Mouse (Mus musculus) CD4-positive, CD25-positive, alpha-beta regulatory T cell, adult 9 weeks (primary cell): ENCODE measurements around the gene Chrm4. TPM values are rescaled to one million over a fixed set of nuclear protein-coding genes. Genes with fewer than 3 reads are reported as not detected.

ENCODE experiments used
- polyA plus RNA-seq: library from polyadenylated mRNA; unstranded; fragments of 100-300 nt; shearing (Covaris generic); gene quantifications from one replicate; pipeline ENCODE4 v1.2.1, GENCODE M21; 2017

The Chrm4 gene
- 0.94 TPM for polyA plus RNA-seq

DNA sequence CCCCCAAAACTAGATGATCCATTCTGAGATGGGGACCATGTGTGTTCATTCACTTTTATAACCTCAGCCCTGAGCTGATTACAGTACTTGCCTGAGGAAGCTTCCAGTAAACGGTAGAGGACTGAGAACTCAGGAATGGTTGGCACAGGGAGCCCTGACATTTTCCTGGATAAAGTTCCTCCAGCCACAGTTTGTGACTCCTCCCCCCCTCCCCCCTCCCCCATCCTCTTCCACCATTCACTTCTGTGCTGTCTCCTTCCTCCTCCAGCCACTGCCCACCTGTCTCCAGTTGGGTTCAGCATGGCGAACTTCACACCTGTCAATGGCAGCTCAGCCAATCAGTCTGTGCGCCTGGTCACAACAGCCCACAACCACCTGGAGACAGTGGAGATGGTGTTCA is at the start of gene Chrm4:
Chrm4 (plus strand) TSS at position 301 of the 400 bp plus-strand sequence.

DNA sequence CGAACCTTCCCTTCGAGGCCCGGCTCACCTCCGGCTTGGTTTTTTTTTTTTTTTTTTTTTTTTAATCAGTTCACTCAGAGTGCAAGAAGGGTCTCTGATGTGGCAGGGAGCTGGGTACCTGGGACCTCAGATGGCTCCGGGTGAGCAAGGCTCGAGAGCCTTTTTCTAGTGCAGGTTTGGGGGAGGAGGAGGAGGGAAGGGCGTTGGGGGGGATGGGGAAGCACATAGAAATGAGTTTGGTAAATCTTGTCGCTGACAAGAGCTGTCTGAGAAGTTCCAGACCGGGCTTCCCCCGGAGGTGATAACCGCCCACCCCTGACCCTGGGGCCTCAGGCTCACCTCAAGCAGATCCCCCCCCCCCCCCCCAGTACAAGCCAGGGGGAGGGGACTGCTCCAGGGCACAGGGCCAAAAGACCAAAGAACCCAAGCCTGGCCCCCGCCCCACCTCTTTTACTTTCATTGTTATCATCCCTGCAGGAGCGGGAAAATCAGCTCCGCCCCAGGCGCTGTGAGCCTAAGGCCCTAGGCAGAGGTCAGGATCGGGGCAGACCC is 5.2 kb downstream of the Chrm4 start, which contains the start of gene Mdk:
Mdk (minus strand) TSS at position 138 of the 552 bp plus-strand sequence.

DNA sequence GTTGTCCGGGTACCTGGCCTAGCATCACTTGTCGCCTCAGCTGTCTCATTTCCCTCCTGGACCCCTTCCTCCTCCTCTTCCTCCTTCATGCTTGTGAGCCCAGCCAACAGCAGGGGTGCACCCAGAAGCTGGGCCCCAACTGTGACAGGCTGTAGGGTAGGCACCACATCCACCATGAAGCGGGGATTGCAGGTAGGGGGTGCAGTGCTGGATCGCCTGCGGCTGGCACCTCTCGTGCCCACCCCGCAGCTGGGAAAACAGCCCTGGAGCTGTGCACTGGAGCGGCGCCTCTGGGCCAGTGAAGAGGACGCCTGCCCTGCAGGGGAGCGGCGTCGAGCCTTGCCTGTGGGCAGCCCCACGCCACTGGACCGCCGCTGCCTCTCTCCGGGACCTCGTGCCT is 18.4 kb downstream of the Chrm4 start, which contains the start of gene Gm9821:
Gm9821 (plus strand) TSS at position 221 of the 400 bp plus-strand sequence.

DNA sequence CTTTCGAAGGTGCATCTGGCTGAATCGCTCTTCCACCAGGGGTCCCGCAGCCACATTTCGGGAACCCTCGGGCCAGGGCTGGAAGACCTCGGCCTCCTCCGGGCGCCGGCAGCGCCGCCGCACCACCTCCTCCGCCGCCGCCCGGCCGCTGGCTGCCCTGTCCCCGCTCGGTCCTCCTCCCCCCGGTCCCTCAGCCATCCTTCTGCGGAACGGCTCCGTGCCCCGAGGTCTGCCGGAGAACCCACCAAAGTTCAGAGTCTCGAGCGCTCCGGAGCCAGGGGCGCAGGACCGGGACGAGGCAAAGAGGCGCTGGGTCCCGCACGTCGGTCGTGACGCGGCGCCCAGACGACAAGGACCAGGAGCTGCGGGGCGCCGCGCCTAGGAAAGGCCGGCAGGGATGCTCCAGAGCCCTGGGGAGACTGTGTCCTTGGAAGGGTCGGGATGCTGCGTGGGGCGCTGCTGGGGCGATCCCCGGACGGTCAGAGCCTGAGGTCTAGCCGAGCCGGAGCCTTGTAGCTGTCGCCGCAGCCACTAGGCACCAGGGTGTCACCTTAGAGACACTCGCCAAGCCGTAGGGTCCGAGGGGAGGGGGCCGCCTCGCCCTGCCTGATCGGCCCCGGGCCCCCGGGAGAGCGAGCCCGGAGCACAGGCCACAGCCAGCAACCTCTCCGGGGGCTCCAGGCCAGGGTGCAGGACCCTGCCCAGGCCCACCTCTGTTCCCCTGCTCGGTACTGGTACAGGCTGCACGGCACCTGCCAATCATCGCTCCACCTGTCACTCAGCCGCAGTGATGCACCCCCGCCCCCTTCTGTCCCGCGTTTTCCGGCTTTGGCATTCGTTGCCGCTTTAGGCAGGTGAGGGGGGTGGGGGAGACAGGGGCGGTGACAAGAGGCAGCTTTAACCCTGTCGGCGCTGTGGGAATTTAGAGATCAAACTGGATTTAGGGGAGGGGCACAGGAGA is 48.8 kb downstream of the Chrm4 start, which contains the start of gene Dgkz:
Dgkz (minus strand) TSS at position 284 of the 961 bp plus-strand sequence.

Other genes starting within 250 kb of the Chrm4 start
- 63.0 TPM for gene Atg13, start 216.7 kb upstream of the Chrm4 start, polyA plus RNA-seq
- gene Harbi1, start 216.4 kb upstream of the Chrm4 start, polyA plus RNA-seq: 18.4 TPM
- 63.0 TPM for gene Ambra1, start 197.1 kb upstream of the Chrm4 start, polyA plus RNA-seq
- 3.0 TPM for gene Mdk, start 5.0 kb downstream of the Chrm4 start, polyA plus RNA-seq
- 0.53 TPM for gene Gm9821, start 18.5 kb downstream of the Chrm4 start, polyA plus RNA-seq
- 50.0 TPM for gene Dgkz, start 48.6 kb downstream of the Chrm4 start, polyA plus RNA-seq
- gene Creb3l1, start 97.3 kb downstream of the Chrm4 start, polyA plus RNA-seq: 1.3 TPM
- gene Phf21a, start 165.9 kb downstream of the Chrm4 start, polyA plus RNA-seq: 65.3 TPM